Mouse (Mus musculus) hindbrain, embryonic 13.5 days (tissue): Measurements from ENCODE around the gene Tmem171. TPM values are rescaled to one million over a fixed set of nuclear protein-coding genes. Genes with fewer than 3 reads are reported as not detected.

ENCODE experiments used
- ATAC-seq: fragments of 200-750 bp; cut with Nextera tagmentation; 2 replicates; pipeline ENCODE4 v1.8.0; 2017; ENCODE audit warnings: moderate TSS enrichment; ENCODE audit not compliant: low FRiP score
- H3K27ac ChIP-seq: fragments of 300-500 bp; sonication (generic); 2 replicates; pipeline ENCODE4 v1.5.1; 2015; ENCODE audit warnings: inconsistent platforms, mild to moderate bottlenecking, moderate library complexity
- H3K27me3 ChIP-seq: fragments of 300-500 bp; sonication (generic); 2 replicates; pipeline ENCODE4 v1.6.1; 2015; ENCODE audit warnings: mild to moderate bottlenecking, inconsistent platforms
- H3K36me3 ChIP-seq: fragments of 300-500 bp; sonication (generic); 2 replicates; pipeline ENCODE4 v1.6.1; 2015; ENCODE audit warnings: mild to moderate bottlenecking, inconsistent platforms
- H3K4me1 ChIP-seq: fragments of 300-500 bp; sonication (generic); replicated peaks from 2 replicates; pipeline ENCODE4 v1.6.1; 2015; ENCODE audit warnings: inconsistent platforms
- H3K4me2 ChIP-seq: fragments of 300-500 bp; sonication (generic); 2 replicates; pipeline ENCODE4 v1.6.1; 2015; ENCODE audit warnings: inconsistent platforms, mild to moderate bottlenecking, moderate library complexity
- H3K4me3 ChIP-seq: fragments of 300-500 bp; sonication (generic); 2 replicates; pipeline ENCODE4 v1.5.1; 2015; ENCODE audit warnings: mild to moderate bottlenecking, inconsistent platforms
- H3K9ac ChIP-seq: fragments of 300-500 bp; sonication (generic); 2 replicates; pipeline ENCODE4 v1.6.1; 2015; ENCODE audit warnings: mild to moderate bottlenecking, inconsistent platforms
- H3K9me3 ChIP-seq: fragments of 300-500 bp; sonication (generic); 2 replicates; pipeline ENCODE4 v1.6.1; 2016; ENCODE audit warnings: inconsistent platforms
- WGBS: fragments of 180-500 bp; shearing (Covaris S2); methylation state at CpG from one replicate; pipeline ENCODE4 v1.1.7; 2015; 5-methylcytosine and 5-hydroxymethylcytosine counted together
- polyA plus RNA-seq: library from polyadenylated mRNA; unstranded; fragments of >200 nt; fragmentation: Nextera tagmentation; extraction: Ambion mirVana; gene quantifications from 2 replicates; pipeline ENCODE4 v1.2.1, GENCODE M21; 2015

The Tmem171 gene
- polyA plus RNA-seq, 1 experiment from 2014 or later, result not detected

DNA sequence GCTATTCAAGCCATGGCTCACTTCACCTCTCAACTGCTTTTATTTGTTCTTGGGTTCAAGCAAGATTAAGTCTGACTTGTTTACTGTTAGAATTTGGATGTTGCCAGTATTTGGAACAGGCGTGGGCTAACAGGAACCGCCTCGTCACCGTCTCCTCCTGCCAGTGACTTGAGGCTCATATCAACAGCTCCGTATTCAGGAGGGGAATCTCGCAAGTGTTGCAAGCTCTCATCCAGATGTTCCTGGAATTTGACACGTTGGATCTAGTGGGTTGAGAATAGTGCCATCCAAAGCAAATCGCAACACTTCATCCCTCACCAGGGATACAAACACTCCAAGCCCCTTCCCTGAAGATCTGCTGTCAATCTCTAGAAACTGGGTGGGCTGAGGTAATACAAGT is 15.6 kb upstream of the Tmem171 start:
- Histone ChIP-seq H3K4me2 (no peak overlapping the region), H3K9ac (no peak overlapping the region), H3K4me3 (no peak overlapping the region), H3K9me3 (no peaks in the 10 kb centered on the region), H3K36me3 (peaks cover 7% of the 10 kb centered on the region; the same call in 1 of the 2 replicates), H3K27ac (no peak overlapping the region), H3K27me3 (no peaks in the 10 kb centered on the region), H3K4me1 (no peaks in the 10 kb centered on the region)
- 81% methylated on average over 8 of the region's 8 CpGs for WGBS
- no peak for ATAC-seq

- no peak overlapping the region for H3K27ac ChIP-seq
- H3K4me1 ChIP-seq, result no peaks in the 10 kb centered on the region; the same call in 1 of the 2 replicates
- 80% methylated on average over 4 of the region's 4 CpGs for WGBS
- H3K9me3 ChIP-seq, result no peaks in the 10 kb centered on the region
- ATAC-seq, result no peak
- H3K4me2 ChIP-seq, result no peak overlapping the region
- no peak overlapping the region for H3K9ac ChIP-seq
- H3K4me3 ChIP-seq, result no peak overlapping the region
- no peaks in the 10 kb centered on the region for H3K36me3 ChIP-seq
- H3K27me3 ChIP-seq, result no peaks in the 10 kb centered on the region
Observed at GRCm38 (mm10) chr13:98705501-98705900, 10.9 kb upstream of the Tmem171 start.

DNA sequence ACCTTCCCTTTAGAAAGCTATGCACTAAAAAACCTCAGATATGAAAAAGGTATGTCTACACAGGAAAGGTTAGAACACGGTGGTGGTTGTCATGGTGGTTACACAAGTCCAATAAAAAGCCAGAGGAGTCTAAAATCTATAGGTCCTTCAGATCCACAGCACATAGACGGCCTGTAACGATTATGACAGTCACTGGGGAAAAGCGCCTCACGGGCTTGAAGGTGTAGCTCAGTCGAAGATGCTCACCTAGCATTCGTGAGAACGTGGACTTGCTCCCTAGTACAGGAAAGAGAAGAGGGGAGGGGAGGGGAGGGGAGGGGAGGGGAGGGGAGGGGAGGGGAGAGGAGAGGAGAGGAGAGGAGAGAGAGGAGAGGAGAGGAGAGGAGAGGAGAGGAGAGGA is 9.2 kb upstream of the Tmem171 start:
- WGBS, result 95% methylated on average over 7 of the region's 8 CpGs
- Histone ChIP-seq H3K9me3 (no peaks in the 10 kb centered on the region), H3K4me1 (no peaks in the 10 kb centered on the region; the same call in 1 of the 2 replicates), H3K4me3 (no peak overlapping the region), H3K36me3 (no peaks in the 10 kb centered on the region), H3K27me3 (no peaks in the 10 kb centered on the region), H3K9ac (no peak overlapping the region), H3K4me2 (no peak overlapping the region), H3K27ac (no peak overlapping the region)
- ATAC-seq, result no peak

DNA sequence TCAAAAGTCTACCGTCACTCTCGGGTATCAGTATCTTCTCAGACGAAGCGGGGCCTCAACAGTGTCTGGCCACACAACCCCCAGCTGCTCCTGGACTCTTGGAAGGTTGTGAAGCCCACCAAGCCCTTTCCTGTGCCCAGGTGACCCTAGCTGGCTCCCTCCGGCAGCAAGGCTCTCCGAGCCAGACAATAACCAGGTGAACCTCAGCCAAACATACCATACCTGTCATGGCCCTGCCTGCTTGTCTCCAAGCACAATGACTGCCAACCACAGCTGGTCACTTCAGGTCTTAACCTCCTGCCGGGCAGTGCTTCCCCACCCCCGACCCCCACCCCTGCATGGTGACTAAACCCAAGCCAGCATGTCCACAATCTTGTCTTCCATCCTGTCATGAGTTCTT is 7.7 kb upstream of the Tmem171 start:
- H3K4me3 ChIP-seq, result no peak overlapping the region
- ATAC-seq, result no peak
- WGBS, result 89% methylated on average over 8 of the region's 8 CpGs

GRCm38 (mm10) chr13:98701309-98701675 is 6.7 kb upstream of the Tmem171 start:
- ATAC-seq, result no peak
- WGBS, result 79% methylated on average over 5 of the region's 5 CpGs
- no peak overlapping the region for H3K9ac ChIP-seq
- peaks cover 7% of the 10 kb centered on the region for H3K27me3 ChIP-seq
- no peak overlapping the region for H3K4me3 ChIP-seq
- no peak overlapping the region for H3K4me2 ChIP-seq
- no peaks in the 10 kb centered on the region; the same call in 1 of the 2 replicates for H3K4me1 ChIP-seq
- H3K27ac ChIP-seq, result no peak overlapping the region
- H3K36me3 ChIP-seq, result no peaks in the 10 kb centered on the region
- H3K9me3 ChIP-seq, result no peaks in the 10 kb centered on the region

More for the DNA sequence above, 7.7 kb upstream of the Tmem171 start:
- H3K9ac ChIP-seq, result no peak overlapping the region
- no peak overlapping the region for H3K4me2 ChIP-seq
- no peaks in the 10 kb centered on the region; the same call in 1 of the 2 replicates for H3K4me1 ChIP-seq
- no peaks in the 10 kb centered on the region for H3K36me3 ChIP-seq
- 0 out of 2 replicates have a peak, but pooled peaks cover 2% of the 10 kb centered on the region for H3K27me3 ChIP-seq
- no peaks in the 10 kb centered on the region for H3K9me3 ChIP-seq
- no peak overlapping the region for H3K27ac ChIP-seq

DNA sequence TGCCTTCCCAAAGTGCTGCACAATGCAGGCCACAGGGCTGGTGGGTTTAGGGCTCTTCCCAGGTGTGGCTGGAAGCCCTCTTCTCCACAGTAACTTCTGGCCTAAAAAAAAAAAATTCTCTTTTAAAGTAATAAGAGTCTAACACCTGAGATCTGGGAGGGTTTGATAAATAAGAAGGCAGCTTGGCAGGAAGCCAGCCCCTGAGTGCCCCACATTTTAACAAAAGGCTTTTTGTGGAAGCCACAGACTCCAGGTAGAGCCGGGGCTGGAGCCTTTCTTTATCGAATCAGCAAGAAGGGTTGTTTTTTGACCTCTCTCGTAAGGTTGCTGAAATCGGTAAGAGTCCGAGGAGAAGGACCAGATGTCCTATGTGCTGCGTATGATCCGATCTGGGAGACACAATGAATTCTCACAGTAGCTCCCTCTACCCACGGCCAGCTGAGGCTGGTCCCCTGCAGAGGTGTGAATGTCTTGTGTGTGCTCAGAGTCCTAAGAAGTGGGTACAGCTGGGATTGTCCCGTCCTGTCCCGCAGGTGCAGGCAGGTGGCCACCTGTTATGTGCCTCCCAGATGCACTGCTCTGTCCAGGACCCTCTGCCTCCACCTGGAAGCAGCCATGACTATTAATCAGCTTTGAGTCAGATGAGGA is 6.2 kb upstream of the Tmem171 start:
- Histone ChIP-seq H3K9ac (no peak overlapping the region), H3K4me1 (no peaks in the 10 kb centered on the region; the same call in 1 of the 2 replicates), H3K4me3 (no peak overlapping the region), H3K27me3 (peaks cover 12% of the 10 kb centered on the region), H3K4me2 (no peak overlapping the region), H3K9me3 (no peaks in the 10 kb centered on the region), H3K27ac (no peak overlapping the region), H3K36me3 (no peaks in the 10 kb centered on the region)
- WGBS, result 68% methylated on average over 10 of the region's 10 CpGs
- ATAC-seq, result no peak

GRCm38 (mm10) chr13:98699982-98700540 is 5.4 kb upstream of the Tmem171 start:
- Histone ChIP-seq H3K27me3 (peaks cover 19% of the 10 kb centered on the region), H3K4me3 (no peak overlapping the region), H3K4me2 (no peak overlapping the region), H3K9ac (no peak overlapping the region), H3K9me3 (no peaks in the 10 kb centered on the region), H3K27ac (no peak overlapping the region), H3K4me1 (peaks cover 3% of the 10 kb centered on the region), H3K36me3 (no peaks in the 10 kb centered on the region)
- ATAC-seq, result no peak
- 94% methylated on average over 5 of the region's 5 CpGs for WGBS

DNA sequence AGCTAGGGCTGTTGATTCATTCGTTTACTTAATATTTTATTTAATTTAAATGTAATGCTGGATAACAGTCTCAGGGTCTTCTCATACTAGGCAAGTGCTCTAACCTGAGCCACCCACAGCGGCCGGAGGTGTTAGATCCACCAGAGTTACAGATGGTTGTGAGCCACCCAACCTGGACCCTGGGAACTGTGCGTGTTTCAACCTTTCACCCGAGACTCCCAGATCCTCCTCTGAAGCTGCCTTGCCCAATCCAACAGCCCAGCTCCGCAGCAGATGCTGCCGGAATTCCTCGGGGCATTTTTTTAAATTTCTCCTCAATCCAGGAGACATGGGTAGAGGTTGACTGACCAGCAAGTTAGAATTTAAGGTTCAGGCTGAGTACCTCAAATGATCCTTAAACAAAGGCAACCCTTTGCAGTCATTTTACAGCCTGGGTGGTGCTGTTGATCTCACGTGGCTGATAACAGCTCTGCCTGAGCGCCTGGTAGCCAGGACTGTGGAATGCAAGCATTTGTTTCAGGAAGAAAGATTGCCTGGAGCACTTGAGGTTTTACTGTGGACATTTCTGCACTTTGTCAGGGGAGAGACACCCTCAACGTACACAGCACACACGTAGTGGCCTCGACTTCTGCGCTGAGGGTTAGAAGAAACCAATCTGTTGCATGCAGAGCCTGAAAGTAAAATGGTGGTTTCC is 4.6 kb upstream of the Tmem171 start:
- no peak overlapping the region for H3K9ac ChIP-seq
- peaks cover 28% of the 10 kb centered on the region for H3K27me3 ChIP-seq
- WGBS, result 81% methylated on average over 14 of the region's 14 CpGs
- no peak overlapping the region for H3K27ac ChIP-seq
- H3K36me3 ChIP-seq, result no peaks in the 10 kb centered on the region
- H3K4me1 ChIP-seq, result peaks cover 8% of the 10 kb centered on the region
- no peak overlapping the region for H3K4me2 ChIP-seq
- no peaks in the 10 kb centered on the region for H3K9me3 ChIP-seq
- no peak overlapping the region for H3K4me3 ChIP-seq
- ATAC-seq, result no peak

DNA sequence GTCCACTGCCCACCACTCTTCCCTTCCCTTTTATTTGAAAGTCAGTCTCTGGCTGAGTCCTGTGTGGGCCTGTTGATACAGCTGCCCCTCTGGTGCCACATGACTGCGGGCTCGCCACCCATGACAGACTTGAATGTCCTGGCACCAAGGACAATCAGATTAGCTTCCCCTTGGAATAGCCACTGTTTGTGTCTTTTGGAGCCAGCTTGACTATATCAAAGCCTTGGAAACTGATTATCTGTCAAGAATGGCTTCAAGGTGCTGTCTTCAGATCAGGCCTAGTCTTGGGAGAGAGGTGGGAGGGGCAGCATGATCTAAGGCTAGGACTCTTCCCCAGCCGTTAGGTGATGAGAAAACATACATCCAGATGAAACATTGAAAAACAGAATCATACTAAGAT is 2.1 kb upstream of the Tmem171 start:
- H3K4me1 ChIP-seq, result peaks cover 8% of the 10 kb centered on the region
- H3K36me3 ChIP-seq, result no peaks in the 10 kb centered on the region
- WGBS, result 90% methylated on average over 3 of the region's 3 CpGs
- H3K27me3 ChIP-seq, result peaks cover 45% of the 10 kb centered on the region
- H3K9ac ChIP-seq, result no peak overlapping the region
- no peaks in the 10 kb centered on the region for H3K9me3 ChIP-seq
- H3K4me3 ChIP-seq, result no peak overlapping the region
- no peak overlapping the region for H3K27ac ChIP-seq
- no peak for ATAC-seq
- H3K4me2 ChIP-seq, result no peak overlapping the region

DNA sequence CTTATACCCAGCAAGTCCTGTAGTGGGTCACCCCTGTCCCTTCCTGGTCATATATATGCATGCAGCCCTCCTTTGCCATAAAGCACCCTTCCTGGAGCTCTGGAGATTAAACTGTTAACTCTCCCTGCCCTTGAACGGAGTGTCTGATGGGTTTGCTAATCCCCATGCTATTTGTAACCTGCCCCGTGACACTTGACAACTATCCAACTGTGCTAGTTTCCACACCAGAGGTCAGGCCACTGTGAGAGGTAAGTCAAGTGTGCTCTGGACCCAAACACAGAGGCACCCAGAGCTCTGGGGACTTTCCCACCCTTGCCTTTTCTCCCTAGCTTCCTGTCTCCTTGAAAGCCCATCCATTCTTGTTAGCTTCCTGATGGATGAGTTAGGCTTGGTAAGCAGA is 912 bp upstream of the Tmem171 start:
- WGBS, result 42% methylated on average over 2 of the region's 2 CpGs
- Histone ChIP-seq H3K36me3 (no peaks in the 10 kb centered on the region), H3K27ac (no peak overlapping the region), H3K27me3 (peaks cover 45% of the 10 kb centered on the region), H3K9ac (no peak overlapping the region), H3K9me3 (no peaks in the 10 kb centered on the region), H3K4me3 (no peak overlapping the region), H3K4me2 (no peak overlapping the region), H3K4me1 (peaks cover 8% of the 10 kb centered on the region)
- no peak for ATAC-seq

DNA sequence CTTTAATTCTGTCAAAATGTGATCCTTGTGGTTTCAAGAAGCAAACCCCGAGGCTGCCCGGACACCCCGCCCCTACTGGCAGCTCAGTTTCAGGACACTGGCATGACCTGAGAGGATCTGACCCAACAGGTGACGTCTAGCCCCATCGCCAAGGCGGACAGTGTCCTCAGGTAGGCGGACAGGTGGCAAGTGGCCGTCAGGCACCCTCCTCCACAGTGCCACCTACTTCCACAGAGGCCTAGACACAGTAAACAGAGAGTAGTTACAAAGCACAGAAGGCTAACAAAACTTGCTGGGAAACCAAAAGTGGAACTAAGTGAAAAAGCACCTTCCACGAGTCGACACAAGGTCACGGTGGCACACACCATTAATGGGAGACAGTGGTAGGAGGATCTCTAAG is 1.3 kb downstream of the Tmem171 start:
- Histone ChIP-seq H3K4me2 (no peak overlapping the region), H3K4me1 (peaks cover 10% of the 10 kb centered on the region), H3K36me3 (no peaks in the 10 kb centered on the region), H3K4me3 (no peak overlapping the region), H3K9me3 (no peaks in the 10 kb centered on the region), H3K27me3 (peaks cover 44% of the 10 kb centered on the region), H3K9ac (no peak overlapping the region), H3K27ac (no peak overlapping the region)
- WGBS, result 92% methylated on average over 11 of the region's 11 CpGs
- ATAC-seq, result no peak

DNA sequence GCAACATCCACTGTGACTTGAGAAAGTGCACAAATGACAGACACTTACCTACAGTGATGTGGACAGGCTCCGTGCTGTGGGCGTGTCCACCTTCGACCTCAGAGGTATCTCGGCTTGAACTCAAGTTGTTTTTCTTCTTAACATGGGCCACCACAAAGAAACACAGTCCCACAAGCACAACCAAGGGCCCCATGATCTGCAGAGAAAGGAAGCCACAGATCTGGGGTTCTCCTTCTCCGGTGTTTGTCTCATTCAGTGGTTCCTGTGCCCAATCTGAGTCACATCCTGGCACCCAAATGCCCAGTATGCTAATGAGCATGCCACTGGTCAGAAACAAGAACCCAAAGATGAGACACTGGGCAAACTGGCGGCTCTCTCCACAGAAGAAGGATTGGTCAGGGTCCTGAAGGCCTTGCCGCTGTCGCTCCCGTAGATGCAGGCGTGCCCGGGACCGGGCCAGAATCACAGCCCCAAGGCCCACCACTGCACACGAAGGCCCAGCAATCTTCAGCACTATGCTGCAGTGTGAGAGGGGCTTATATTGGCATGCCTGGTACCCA is 2.6 kb downstream of the Tmem171 start:
- Histone ChIP-seq H3K36me3 (no peaks in the 10 kb centered on the region), H3K4me1 (peaks cover 20% of the 10 kb centered on the region), H3K27ac (no peak overlapping the region), H3K4me3 (no peak overlapping the region), H3K4me2 (no peak overlapping the region), H3K9me3 (no peaks in the 10 kb centered on the region), H3K9ac (no peak overlapping the region), H3K27me3 (peaks cover 43% of the 10 kb centered on the region)
- no peak for ATAC-seq
- 91% methylated on average over 13 of the region's 13 CpGs for WGBS
